Mouse (Mus musculus) cerebellum, adult 2 months (tissue): Measurements from ENCODE around the gene C1qtnf1. TPM values are rescaled to one million over a fixed set of nuclear protein-coding genes. Genes with fewer than 3 reads are reported as not detected.
A peak's percentile ranks its signal among the peaks of the same experiment; 100 is the strongest.

ENCODE experiments used
- DNase-seq, 2 experiments: peaks; one replicate each; pipeline ENCODE4 v3.0.0; 2021
- H3K27ac ChIP-seq: fragments of 200-500 bp; 2 replicates; pipeline ENCODE4 v1.5.1; 2012; ENCODE audit warnings: low read length, control low read depth, inconsistent platforms; ENCODE audit not compliant: insufficient read depth
- H3K27me3 ChIP-seq: fragments of 200-500 bp; 2 replicates; pipeline ENCODE4 v1.6.1; 2012; ENCODE audit warnings: inconsistent platforms, mild to moderate bottlenecking, low read length, moderate library complexity; ENCODE audit not compliant: control insufficient read depth, insufficient read depth
- H3K4me1 ChIP-seq: fragments of 200-500 bp; 2 replicates; pipeline ENCODE4 v1.6.1; 2011; ENCODE audit warnings: low read length; ENCODE audit not compliant: control insufficient read depth, insufficient read depth
- H3K4me3 ChIP-seq: fragments of 200-500 bp; replicated peaks from 2 replicates; pipeline ENCODE3; 2011; ENCODE audit warnings: mild to moderate bottlenecking, low read depth, low read length, control low read depth; ENCODE audit not compliant: insufficient read depth
- CTCF ChIP-seq: fragments of 200-500 bp; IDR thresholded peaks from 2 replicates; pipeline ENCODE4 v1.5.1; 2011; ENCODE audit warnings: low read depth, mild to moderate bottlenecking, control low read depth, low read length, moderate library complexity, borderline replicate concordance; ENCODE audit not compliant: insufficient read depth
- POLR2A ChIP-seq: fragments of 200-500 bp; IDR thresholded peaks from 2 replicates; pipeline ENCODE4 v1.6.1; 2011; ENCODE audit warnings: low read length, control low read depth, borderline replicate concordance; ENCODE audit not compliant: insufficient read depth
- WGBS: fragments of 180-500 bp; shearing (Covaris S2); methylation state at CpG from one replicate; pipeline ENCODE4 v1.1.7; 2018; 5-methylcytosine and 5-hydroxymethylcytosine counted together
- polyA plus RNA-seq: library from polyadenylated mRNA; depleted of rRNA; stranded (reverse); fragments of >200 nt; gene quantifications from 2 replicates; pipeline ENCODE4 v1.2.3, GENCODE M21; 2012

C1qtnf1 gene
- polyA plus RNA-seq, 1 experiment: 1.5 TPM

- H3K4me1 ChIP-seq: peaks cover 56% of the 10 kb centered on the region
- H3K27ac ChIP-seq: no peak overlapping the region
- H3K27me3 ChIP-seq: no peaks in the 10 kb centered on the region
- TF ChIP-seq POLR2A (no peak), CTCF (no peak)
- WGBS: 11% methylated on average over 8 of the region's 8 CpGs
- no peak overlapping the region for H3K4me3 ChIP-seq
- DNase-seq: peak; percentile 73 to 74
These were observed 56.2 kb downstream of the C1qtnf1 start for GRCm38 (mm10) chr11:118484169-118484568.

- TF ChIP-seq CTCF: no peak
- Histone ChIP-seq H3K27ac (no peak overlapping the region), H3K4me3 (no peak overlapping the region), H3K27me3 (no peaks in the 10 kb centered on the region), H3K4me1 (peaks cover 56% of the 10 kb centered on the region)
- 20% methylated on average over 11 of the region's 11 CpGs for WGBS
- DNase-seq: peak in 1 of 2 experiments; percentile 38
These were observed 57.3 kb downstream of the C1qtnf1 start for GRCm38 (mm10) chr11:118485338-118485737.

GRCm38 (mm10) chr11:118485780-118486179 lies 57.8 kb downstream of the C1qtnf1 start:
- 73% methylated on average over 3 of the region's 3 CpGs for WGBS
- DNase-seq: peak in 1 of 2 experiments; percentile 35
- TF ChIP-seq POLR2A (no peak), CTCF (no peak)

GRCm38 (mm10) chr11:118486281-118486680 lies 58.3 kb downstream of the C1qtnf1 start:
- peak in 1 of 2 experiments; percentile 32 for DNase-seq
- WGBS: 40% methylated on average over 6 of the region's 6 CpGs
- TF ChIP-seq CTCF (no peak), POLR2A (no peak)
- Histone ChIP-seq H3K4me3 (no peak overlapping the region), H3K27me3 (no peaks in the 10 kb centered on the region), H3K4me1 (peaks cover 52% of the 10 kb centered on the region), H3K27ac (no peak overlapping the region)

More at GRCm38 (mm10) chr11:118485780-118486179, 57.8 kb downstream of the C1qtnf1 start:
- Histone ChIP-seq H3K27ac (no peak overlapping the region), H3K4me1 (peaks cover 56% of the 10 kb centered on the region), H3K27me3 (no peaks in the 10 kb centered on the region), H3K4me3 (no peak overlapping the region)

GRCm38 (mm10) chr11:118486881-118487772 lies 59.1 kb downstream of the C1qtnf1 start:
- TF ChIP-seq POLR2A: no peak
- TF ChIP-seq CTCF: no peak
- DNase-seq: no peak
- 32% methylated on average over 29 of the region's 29 CpGs for WGBS
- Histone ChIP-seq H3K4me3 (no peak overlapping the region), H3K27me3 (no peaks in the 10 kb centered on the region), H3K27ac (no peak overlapping the region), H3K4me1 (peaks cover 44% of the 10 kb centered on the region)

GRCm38 (mm10) chr11:118488191-118488906 lies 60.3 kb downstream of the C1qtnf1 start:
- H3K27ac ChIP-seq: no peak overlapping the region
- no peak for TF ChIP-seq POLR2A
- TF ChIP-seq CTCF: peak; percentile 69; the same call in 1 of the 2 replicates
- no peaks in the 10 kb centered on the region for H3K27me3 ChIP-seq
- WGBS: 49% methylated on average over 8 of the region's 8 CpGs
- no peak overlapping the region for H3K4me3 ChIP-seq
- peaks cover 44% of the 10 kb centered on the region for H3K4me1 ChIP-seq
- peak; percentile 46 to 65 for DNase-seq

- TF ChIP-seq POLR2A: no peak
- TF ChIP-seq CTCF: no peak
- H3K4me3 ChIP-seq: no peak overlapping the region
- H3K27ac ChIP-seq: no peak overlapping the region
- peaks cover 42% of the 10 kb centered on the region for H3K4me1 ChIP-seq
- DNase-seq: no peak
- WGBS: 69% methylated on average over 12 of the region's 12 CpGs
- H3K27me3 ChIP-seq: no peaks in the 10 kb centered on the region
These were observed 60.9 kb downstream of the C1qtnf1 start for GRCm38 (mm10) chr11:118488907-118489270.
